Mouse (Mus musculus) right cerebral cortex, adult 2 months (tissue): ENCODE results near the gene Slc18b1.

Source experiments
- DNase-seq, 2 experiments: peaks; one replicate each; pipeline ENCODE4 v3.0.0; 2021 to 2022; ENCODE audit warnings: low spot score in 2 of 2

Slc18b1 gene

GRCm38 (mm10) chr10:23806201-23806600, 9.4 kb downstream of the Slc18b1 start:
- no peak for DNase-seq

- peak; percentile 83 to 86 for DNase-seq
Observed at GRCm38 (mm10) chr10:23811635-23812437, 15.1 kb downstream of the Slc18b1 start.

GRCm38 (mm10) chr10:23812438-23812759, 15.6 kb downstream of the Slc18b1 start:
- no peak for DNase-seq

- DNase-seq: no peak
Observed at GRCm38 (mm10) chr10:23812852-23813766, 16.3 kb downstream of the Slc18b1 start.

- peak; percentile 88 for DNase-seq
Observed at GRCm38 (mm10) chr10:23815168-23815567, 18.4 kb downstream of the Slc18b1 start.

GRCm38 (mm10) chr10:23816241-23816640, 19.5 kb downstream of the Slc18b1 start:
- DNase-seq: no peak

- DNase-seq: no peak
Observed at GRCm38 (mm10) chr10:23826516-23826915, 29.7 kb downstream of the Slc18b1 start.

GRCm38 (mm10) chr10:23836003-23836964, 39.5 kb downstream of the Slc18b1 start:
- DNase-seq: no peak

GRCm38 (mm10) chr10:23837115-23837514, 40.3 kb downstream of the Slc18b1 start:
- no peak for DNase-seq

GRCm38 (mm10) chr10:23838910-23839309, 42.1 kb downstream of the Slc18b1 start:
- DNase-seq: no peak

- DNase-seq: no peak
Observed at GRCm38 (mm10) chr10:23839368-23839767, 42.6 kb downstream of the Slc18b1 start.

- no peak for DNase-seq
Observed at GRCm38 (mm10) chr10:23840496-23840895, 43.7 kb downstream of the Slc18b1 start.

GRCm38 (mm10) chr10:23851228-23851912, 54.6 kb downstream of the Slc18b1 start, which contains the start of gene Vnn3:
Gene Vnn3, plus strand, starts transcription at chr10:23851462.
- no peak for DNase-seq

- no peak for DNase-seq
Observed at GRCm38 (mm10) chr10:23852096-23852495, 55.3 kb downstream of the Slc18b1 start.

- DNase-seq: no peak
Observed at GRCm38 (mm10) chr10:23864362-23865312, 67.9 kb downstream of the Slc18b1 start.
